Mouse (Mus musculus) layer of hippocampus, adult 2 months (tissue): ENCODE measurements around the gene Syce1l. TPM values are rescaled to one million over a fixed set of nuclear protein-coding genes. Genes with fewer than 3 reads are reported as not detected.

Source experiments
- DNase-seq, 2 experiments: peaks; one replicate each; pipeline ENCODE4 v3.0.0; 2022; ENCODE audit warnings: low spot score in 2 of 2
- H3K27ac ChIP-seq: fragments of 200-600 bp; 2 replicates; pipeline ENCODE4 v1.8.1; 2022
- H3K4me3 ChIP-seq: fragments of 200-600 bp; 2 replicates; pipeline ENCODE4 v1.8.1; 2022; ENCODE audit warnings: mild to moderate bottlenecking
- CTCF ChIP-seq: fragments of 200-600 bp; conservative IDR thresholded peaks from 2 replicates; pipeline ENCODE4 v1.8.1; 2022; ENCODE audit warnings: antibody characterized with exemption, mild to moderate bottlenecking, moderate library complexity
- total RNA-seq, 2 experiments: library from RNA; stranded (reverse); gene quantifications; 2 replicates each; pipeline ENCODE4 v1.2.3; 2021

Syce1l gene
- total RNA-seq, 2 experiments from 2014 or later, result 0.69 TPM

GRCm38 (mm10) chr8:113688543-113688915, 45.5 kb downstream of the Syce1l start:
- no peak for DNase-seq
- Histone ChIP-seq H3K4me3 (no peak overlapping the region), H3K27ac (no peak overlapping the region)
- TF ChIP-seq CTCF, result no peak

GRCm38 (mm10) chr8:113691622-113692343, 48.8 kb downstream of the Syce1l start:
- no peak for TF ChIP-seq CTCF
- Histone ChIP-seq H3K27ac (no peak overlapping the region), H3K4me3 (no peak overlapping the region)
- no peak for DNase-seq

GRCm38 (mm10) chr8:113704968-113705367, 62.0 kb downstream of the Syce1l start:
- TF ChIP-seq CTCF, result no peak
- DNase-seq, result no peak

More at GRCm38 (mm10) chr8:113704968-113705367, 62.0 kb downstream of the Syce1l start:
- Histone ChIP-seq H3K27ac (no peak overlapping the region), H3K4me3 (no peak overlapping the region)

Other genes with a start within 250 kb of the Syce1l start
- 10 to 100 TPM; 23.7 to 23.9 TPM for gene Mon1b, start 7.6 kb upstream of the Syce1l start, total RNA-seq
- 1 to 10 TPM; 1.3 to 1.9 TPM for gene Adamts18, start 205.5 kb downstream of the Syce1l start, total RNA-seq